Comparison of ENCODE assay signal across 12 mouse cellular contexts in the genomic region with DNA sequence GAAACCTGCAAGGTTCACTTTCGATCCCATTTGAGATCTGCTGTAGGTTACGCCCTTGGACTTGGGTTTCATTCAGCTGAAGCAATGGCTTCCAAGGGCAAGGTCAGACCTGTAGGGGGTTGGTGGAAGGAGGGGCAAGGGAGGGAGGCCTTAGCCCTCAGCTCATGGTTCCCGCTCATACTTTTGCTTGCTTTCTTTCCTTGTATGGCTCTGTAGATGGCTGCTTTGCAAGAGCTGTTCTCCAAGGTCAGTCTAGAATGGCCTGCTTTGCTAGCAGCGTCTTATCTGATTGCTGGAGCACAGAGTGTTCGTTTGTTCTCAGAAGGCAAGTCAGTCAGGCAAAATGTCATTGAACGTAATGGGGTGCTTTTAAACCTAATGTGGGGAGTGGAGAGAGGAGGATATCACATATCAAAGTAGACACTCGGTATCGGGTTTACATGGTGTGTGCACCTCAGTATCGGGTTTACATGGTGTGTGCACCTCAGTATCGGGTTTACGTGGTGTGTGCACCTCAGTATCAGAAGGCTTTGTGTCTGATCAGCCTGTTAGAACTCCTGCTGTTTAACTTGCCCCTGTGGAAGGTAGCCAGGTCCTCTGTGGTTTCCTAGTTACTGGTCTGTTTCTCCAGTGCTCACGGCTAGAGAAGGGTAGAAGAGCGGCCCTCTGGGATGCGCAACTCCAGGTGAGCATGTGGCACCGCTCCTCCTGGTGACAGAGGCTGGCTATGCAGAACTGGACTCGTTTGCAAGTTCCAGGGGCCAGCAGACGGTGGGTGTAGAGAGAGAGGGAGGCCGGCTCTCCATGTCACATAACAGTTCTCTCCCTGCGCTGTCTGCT. TPM values are rescaled to one million over a fixed set of nuclear protein-coding genes. Genes with fewer than 3 reads are reported as not detected.
A peak's percentile ranks its signal among the peaks of the same experiment; 100 is the strongest.
DNase-seq lines count a peak whose midpoint lies in the region; ATAC-seq lines count a peak whose summit lies in the region.
"Had no signal": no experiment of that assay in that cellular context is flagged by ENCODE, and none has a peak within 500 bp of the region (broad histone marks: within the 10 kb centered on the region; RNA-seq: fewer than 3 reads in every experiment).

No protein-coding gene starts in this region.

- H3K9me3 ChIP-seq in stomach, embryonic 14.5 days (ENCODE audit: control insufficient read depth, low read depth, low read length) = no peaks in the 10 kb centered on the region

- ATAC-seq in stomach, embryonic 14.5 days (ENCODE audit: insufficient number of reproducible peaks, insufficient read depth, low FRiP score, low read depth) = peak; percentile 73

- H3K36me3 ChIP-seq in stomach, embryonic 14.5 days (ENCODE audit: control insufficient read depth, insufficient read depth, low read length) = no peaks in the 10 kb centered on the region

- no peaks in the 10 kb centered on the region for H3K27me3 ChIP-seq in stomach, embryonic 14.5 days (ENCODE audit: control insufficient read depth, insufficient read depth, low read length)

- no peak overlapping the region for H3K4me3 ChIP-seq in stomach, embryonic 14.5 days (ENCODE audit: low read depth, low read length)

- H3K4me2 ChIP-seq in stomach, embryonic 14.5 days (replicated peaks; ENCODE audit: low read depth, low read length) = no peak overlapping the region

- H3K4me1 ChIP-seq in stomach, embryonic 14.5 days (ENCODE audit: control insufficient read depth, insufficient read depth, low read length) = peaks cover 4% of the 10 kb centered on the region; the same call in 1 of the 2 replicates

- 71% methylated on average over 19 of the region's 19 CpGs for WGBS in stomach, embryonic 14.5 days

- no peak overlapping the region for H3K9ac ChIP-seq in stomach, embryonic 14.5 days (replicated peaks; ENCODE audit: low read depth, low read length)

- peak overlapping the region; percentile 6; the same call in 1 of the 2 replicates for H3K27ac ChIP-seq in stomach, embryonic 14.5 days (ENCODE audit: low read length)

- DNase-seq in kidney, adult 18-20 months = peak; percentile 20
- DNase-seq in kidney, postnatal 14 days = no peak
- DNase-seq in adrenal gland, postnatal 10 days = peak; percentile 52
- peak; percentile 46 to 56 for DNase-seq in heart, postnatal 10 days
- DNase-seq in urinary bladder, adult 2 months (ENCODE audit: low spot score) = no peak
- no peak for DNase-seq in gastrocnemius, postnatal 10 days
- DNase-seq in layer of hippocampus, postnatal 14 days (ENCODE audit: low spot score in 2 of 2) = no peak
- DNase-seq: layer of hippocampus, postnatal 36 days; lung, postnatal 14 days had no signal

- intact Hi-C loops in heart, postnatal 10 days (cut with DNase I) = loop anchor here (5.0 kb wide), 1 partner anchor 112 kb away; no protein-coding TSS in a partner anchor

RNA-seq across cellular contexts. Expression of gene Nt5dc3, which starts 35.7 kb away (rescaled TPM):
- total RNA-seq in adrenal gland, postnatal 10 days (2021) = 10 to 100 TPM; 17.4 to 21.4 TPM
- total RNA-seq in heart, postnatal 10 days (2021) = 10 to 100 TPM; 37.4 to 41.9 TPM
- polyA plus RNA-seq in stomach, embryonic 14.5 days (2014; fragmentation: Nextera tagmentation; extraction: Ambion mirVana) = 2.1 and 2.2 TPM in 2 replicates
- 18.3 and 22.4 TPM in 2 replicates for polyA plus RNA-seq in urinary bladder, adult 2 months (2012; rRNA removed)
- total RNA-seq in gastrocnemius, postnatal 10 days (2021) = 10 to 100 TPM; 19.0 to 25.8 TPM
- 100 to 1,000 TPM; 125 to 134 TPM for total RNA-seq in layer of hippocampus, postnatal 14 days (2021)

RNA-seq across cellular contexts. Expression of gene Gm49358, which starts 50.7 kb away (rescaled TPM):
- total RNA-seq in adrenal gland, postnatal 10 days (2021) = 1 to 10 TPM; 7.5 to 7.8 TPM
- total RNA-seq in heart, postnatal 10 days (2021) = 10 to 100 TPM; 11.8 to 16.2 TPM
- polyA plus RNA-seq in stomach, embryonic 14.5 days (2014; fragmentation: Nextera tagmentation; extraction: Ambion mirVana) = 0.43 TPM in 1 of 2 replicates, not detected in the other
- polyA plus RNA-seq in urinary bladder, adult 2 months (2012; rRNA removed) = not detected in 2 replicates
- 10 to 100 TPM in 1 of 2 experiments, 1 to 10 TPM in 1; 6.6 to 10.8 TPM for total RNA-seq in gastrocnemius, postnatal 10 days (2021)
- total RNA-seq in layer of hippocampus, postnatal 14 days (2021) = 10 to 100 TPM; 42.4 to 45.8 TPM
- polyA plus RNA-seq: cortical plate, adult 2 months; spleen, adult 2 months had no signal

Comparison
In these comparisons a context has a peak if more than half of its experiments do, and no peak if none do; other contexts are left out.
1. DNase-seq: peak in kidney, adult 18-20 months (single experiment), adrenal gland, postnatal 10 days (single experiment) and heart, postnatal 10 days (2 of 2); none in kidney, postnatal 14 days (single experiment), urinary bladder, adult 2 months (single experiment), gastrocnemius, postnatal 10 days (single experiment) and layer of hippocampus, postnatal 14 days (0 of 2).